Comparison of ENCODE assay signal across 18 mouse cellular contexts in genomic region chr3:50933090-50933443, GRCm38 (mm10).
DNase-seq lines count a peak whose midpoint lies in the region; ATAC-seq and TF ChIP-seq lines count a peak whose summit lies in the region.
"Had no signal": no experiment of that assay in that cellular context is flagged by ENCODE, and none has a peak within 500 bp of the region (broad histone marks: within the 10 kb centered on the region; RNA-seq: fewer than 3 reads in every experiment).

No protein-coding gene starts in this region.

- peaks cover 9% of the 10 kb centered on the region; the same call in 1 of the 2 replicates for H3K4me1 ChIP-seq in hindbrain, embryonic 13.5 days (replicated peaks)
- no peaks in the 10 kb centered on the region for H3K4me1 ChIP-seq in hindbrain, embryonic 11.5 days (replicated peaks; ENCODE audit: control insufficient read depth, insufficient read depth, low read length)
- H3K4me1 ChIP-seq in neural tube, embryonic 13.5 days (replicated peaks), result peaks cover 21% of the 10 kb centered on the region
- H3K4me1 ChIP-seq in limb, embryonic 14.5 days (ENCODE audit: control insufficient read depth, insufficient read depth, low read length), result peaks cover 18% of the 10 kb centered on the region
- H3K4me1 ChIP-seq: heart, embryonic 15.5 days; kidney, embryonic 15.5 days; midbrain, embryonic 12.5 days had no signal

- WGBS in hindbrain, embryonic 13.5 days, result 59% methylated on average over 3 of the region's 3 CpGs
- WGBS in hindbrain, embryonic 11.5 days, result 84% methylated on average over 3 of the region's 3 CpGs
- 40% methylated on average over 3 of the region's 3 CpGs for WGBS in neural tube, embryonic 13.5 days
- WGBS in limb, embryonic 14.5 days, result 26% methylated on average over 3 of the region's 3 CpGs

- no peak overlapping the region for H3K4me3 ChIP-seq in hindbrain, embryonic 13.5 days
- no peak overlapping the region for H3K4me3 ChIP-seq in hindbrain, embryonic 11.5 days (ENCODE audit: low read depth, low read length)
- H3K4me3 ChIP-seq in neural tube, embryonic 13.5 days, result no peak overlapping the region
- H3K4me3 ChIP-seq in limb, embryonic 14.5 days (replicated peaks; ENCODE audit: low read length), result no peak overlapping the region
- H3K4me3 ChIP-seq: heart, embryonic 15.5 days; kidney, embryonic 15.5 days; left cerebral cortex, adult 2 months; midbrain, embryonic 12.5 days had no signal

- H3K27ac ChIP-seq in hindbrain, embryonic 13.5 days, result peak overlapping the region; percentile 44; the same call in 1 of the 2 replicates
- H3K27ac ChIP-seq in hindbrain, embryonic 11.5 days (ENCODE audit: low read depth, low read length), result no peak overlapping the region
- H3K27ac ChIP-seq in neural tube, embryonic 13.5 days (replicated peaks), result peak overlapping the region; percentile 35
- peak overlapping the region; percentile 49; the same call in 1 of the 2 replicates for H3K27ac ChIP-seq in limb, embryonic 14.5 days (replicated peaks; ENCODE audit: low read depth, low read length)
- H3K27ac ChIP-seq: heart, embryonic 15.5 days; kidney, embryonic 15.5 days; liver, embryonic 14.5 days; macrophage; midbrain, embryonic 12.5 days had no signal

- no peaks in the 10 kb centered on the region for H3K27me3 ChIP-seq in hindbrain, embryonic 13.5 days
- no peaks in the 10 kb centered on the region for H3K27me3 ChIP-seq in hindbrain, embryonic 11.5 days (ENCODE audit: control insufficient read depth, insufficient read depth, low read length)
- H3K27me3 ChIP-seq in neural tube, embryonic 13.5 days, result no peaks in the 10 kb centered on the region
- no peaks in the 10 kb centered on the region for H3K27me3 ChIP-seq in limb, embryonic 14.5 days (ENCODE audit: control insufficient read depth, insufficient read depth, low read length)
- H3K27me3 ChIP-seq: heart, embryonic 15.5 days; kidney, embryonic 15.5 days; midbrain, embryonic 12.5 days had no signal

- H3K36me3 ChIP-seq in hindbrain, embryonic 13.5 days, result no peaks in the 10 kb centered on the region
- H3K36me3 ChIP-seq in hindbrain, embryonic 11.5 days (ENCODE audit: control insufficient read depth, insufficient read depth, low read length), result no peaks in the 10 kb centered on the region
- H3K36me3 ChIP-seq in neural tube, embryonic 13.5 days, result no peaks in the 10 kb centered on the region
- no peaks in the 10 kb centered on the region for H3K36me3 ChIP-seq in limb, embryonic 14.5 days (ENCODE audit: control insufficient read depth, insufficient read depth, low read length)
- H3K36me3 ChIP-seq: heart, embryonic 15.5 days; kidney, embryonic 15.5 days; midbrain, embryonic 12.5 days had no signal

- TF ChIP-seq POLR2A in limb, embryonic 14.5 days (IDR thresholded peaks at IDR 0.05; ENCODE audit: borderline replicate concordance, extremely low read depth, insufficient read depth, insufficient read length), result no peak

- DNase-seq in hindbrain, embryonic 11.5 days (ENCODE audit: low spot score), result no peak
- no peak for DNase-seq in neural tube, embryonic 10.5 days (ENCODE audit: extremely low spot score, low spot score)
- no peak for DNase-seq in limb, embryonic 14.5 days (ENCODE audit: low spot score)
- DNase-seq in right cerebral cortex, postnatal 10 days (ENCODE audit: low spot score in 2 of 2), result no peak
- no peak for DNase-seq in spleen, adult 18-20 months
- DNase-seq: adrenal gland, postnatal 36 days; gastrocnemius, postnatal 25 days; heart, postnatal 4 days; thymus, adult 18-20 months had no signal

- H3K4me2 ChIP-seq in hindbrain, embryonic 13.5 days, result no peak overlapping the region
- H3K4me2 ChIP-seq in hindbrain, embryonic 11.5 days (replicated peaks; ENCODE audit: low read depth, low read length), result no peak overlapping the region
- no peak overlapping the region for H3K4me2 ChIP-seq in neural tube, embryonic 13.5 days
- no peak overlapping the region for H3K4me2 ChIP-seq in limb, embryonic 14.5 days (replicated peaks; ENCODE audit: low read depth, low read length, severe bottlenecking)
- H3K4me2 ChIP-seq: heart, embryonic 15.5 days; kidney, embryonic 15.5 days; midbrain, embryonic 12.5 days had no signal

- no peaks in the 10 kb centered on the region for H3K9me3 ChIP-seq in hindbrain, embryonic 13.5 days
- H3K9me3 ChIP-seq in hindbrain, embryonic 11.5 days (ENCODE audit: control insufficient read depth, low read length), result no peaks in the 10 kb centered on the region
- H3K9me3 ChIP-seq in neural tube, embryonic 13.5 days, result no peaks in the 10 kb centered on the region
- no peaks in the 10 kb centered on the region for H3K9me3 ChIP-seq in limb, embryonic 14.5 days (ENCODE audit: control insufficient read depth, low read length)
- H3K9me3 ChIP-seq: heart, embryonic 15.5 days; kidney, embryonic 15.5 days; midbrain, embryonic 12.5 days had no signal

- no peak overlapping the region for H3K9ac ChIP-seq in hindbrain, embryonic 13.5 days
- H3K9ac ChIP-seq in hindbrain, embryonic 11.5 days (ENCODE audit: low read depth, low read length), result no peak overlapping the region
- no peak overlapping the region for H3K9ac ChIP-seq in neural tube, embryonic 13.5 days
- H3K9ac ChIP-seq in limb, embryonic 14.5 days (ENCODE audit: low read depth, low read length, severe bottlenecking), result no peak overlapping the region
- H3K9ac ChIP-seq: heart, embryonic 15.5 days; kidney, embryonic 15.5 days; liver, embryonic 14.5 days; midbrain, embryonic 12.5 days had no signal

- ATAC-seq in hindbrain, embryonic 13.5 days (ENCODE audit: low FRiP score), result no peak
- ATAC-seq in hindbrain, embryonic 11.5 days (ENCODE audit: low FRiP score), result no peak
- peak; percentile 26; the same call in 1 of the 2 replicates for ATAC-seq in neural tube, embryonic 13.5 days (ENCODE audit: low read depth)
- ATAC-seq in limb, embryonic 14.5 days (ENCODE audit: low FRiP score, low read depth), result peak; percentile 69
- ATAC-seq: intestine, embryonic 16.5 days had no signal

Comparison
In these comparisons a context has a peak if more than half of its experiments do, and no peak if none do; other contexts are left out.
1. ATAC-seq: peak in neural tube, embryonic 13.5 days (single experiment) and limb, embryonic 14.5 days (single experiment); none in hindbrain, embryonic 13.5 days (single experiment) and hindbrain, embryonic 11.5 days (single experiment).